Mouse (Mus musculus) cerebellum, adult 2 months (tissue): ENCODE results near the gene Ankrd37. TPM values are rescaled to one million over a fixed set of nuclear protein-coding genes. Genes with fewer than 3 reads are reported as not detected.
A peak's percentile ranks its signal among the peaks of the same experiment; 100 is the strongest.

Experiments used
- DNase-seq, 2 experiments: peaks; one replicate each; pipeline ENCODE4 v3.0.0; 2021
- H3K27ac ChIP-seq: fragments of 200-500 bp; 2 replicates; pipeline ENCODE4 v1.5.1; 2012; ENCODE audit warnings: low read length, control low read depth, inconsistent platforms; ENCODE audit not compliant: insufficient read depth
- H3K27me3 ChIP-seq: fragments of 200-500 bp; 2 replicates; pipeline ENCODE4 v1.6.1; 2012; ENCODE audit warnings: inconsistent platforms, mild to moderate bottlenecking, low read length, moderate library complexity; ENCODE audit not compliant: control insufficient read depth, insufficient read depth
- H3K4me1 ChIP-seq: fragments of 200-500 bp; 2 replicates; pipeline ENCODE4 v1.6.1; 2011; ENCODE audit warnings: low read length; ENCODE audit not compliant: control insufficient read depth, insufficient read depth
- H3K4me3 ChIP-seq: fragments of 200-500 bp; replicated peaks from 2 replicates; pipeline ENCODE3; 2011; ENCODE audit warnings: mild to moderate bottlenecking, low read depth, low read length, control low read depth; ENCODE audit not compliant: insufficient read depth
- CTCF ChIP-seq: fragments of 200-500 bp; IDR thresholded peaks from 2 replicates; pipeline ENCODE4 v1.5.1; 2011; ENCODE audit warnings: low read depth, mild to moderate bottlenecking, control low read depth, low read length, moderate library complexity, borderline replicate concordance; ENCODE audit not compliant: insufficient read depth
- POLR2A ChIP-seq: fragments of 200-500 bp; IDR thresholded peaks from 2 replicates; pipeline ENCODE4 v1.6.1; 2011; ENCODE audit warnings: low read length, control low read depth, borderline replicate concordance; ENCODE audit not compliant: insufficient read depth
- WGBS: fragments of 180-500 bp; shearing (Covaris S2); methylation state at CpG from one replicate; pipeline ENCODE4 v1.1.7; 2018; 5-methylcytosine and 5-hydroxymethylcytosine counted together
- polyA plus RNA-seq: library from polyadenylated mRNA; depleted of rRNA; stranded (reverse); fragments of >200 nt; gene quantifications from 2 replicates; pipeline ENCODE4 v1.2.3, GENCODE M21; 2012; rRNA removed

Gene Ankrd37
- polyA plus RNA-seq: 19.6 and 20.4 TPM in 2 replicates

DNA sequence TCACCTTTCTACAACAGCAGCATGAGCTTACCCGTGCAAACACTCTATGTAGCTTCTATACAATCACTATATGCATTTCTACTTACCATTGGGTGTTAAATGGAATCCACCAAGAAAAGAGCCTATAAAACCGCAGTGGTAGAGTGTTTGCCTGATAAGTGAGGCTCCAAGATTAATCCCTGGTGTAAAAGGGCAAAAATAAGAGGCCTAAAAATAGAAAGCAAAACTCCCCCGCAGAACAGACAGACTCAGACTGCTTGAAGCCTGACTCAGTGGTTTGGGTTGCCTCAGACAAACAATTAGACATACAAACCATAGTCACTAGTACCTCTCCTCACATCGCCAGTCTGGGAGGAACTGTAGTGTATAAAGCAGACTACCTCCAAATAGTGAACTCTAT lies at the start of gene Ankrd37:
TSS of gene Ankrd37 (minus strand) at position 112 of the 400 bp plus-strand sequence.
- 77% methylated on average over 4 of the region's 4 CpGs for WGBS
- Histone ChIP-seq H3K4me1 (no peaks in the 10 kb centered on the region), H3K27ac (no peak within 1 kb of the TSS), H3K27me3 (no peaks in the 10 kb centered on the region), H3K4me3 (no peak within 1 kb of the TSS)
- TF ChIP-seq CTCF (no peak), POLR2A (no peak)
- DNase-seq: no peak

DNA sequence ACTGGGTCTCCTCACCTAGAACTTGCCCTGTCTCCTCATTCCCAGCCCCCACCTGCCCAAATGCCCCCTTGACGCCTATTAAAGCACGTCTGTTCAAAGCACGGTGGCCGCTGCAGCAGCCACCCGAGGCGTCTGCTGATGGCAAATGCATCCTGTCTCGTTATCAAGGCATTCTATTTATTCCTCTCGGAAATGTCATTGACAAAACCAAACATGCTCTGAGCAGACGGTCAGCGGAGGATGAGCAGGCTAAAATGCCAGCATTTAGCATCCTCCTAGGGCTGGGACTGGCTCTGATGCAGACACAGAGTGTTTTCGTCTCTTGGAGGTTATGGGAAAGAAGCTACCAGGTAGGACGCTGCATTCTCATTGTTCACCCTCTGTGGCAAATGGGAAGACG lies 34.8 kb upstream of the Ankrd37 start:
- 71% methylated on average over 13 of the region's 13 CpGs for WGBS
- H3K27me3 ChIP-seq: no peaks in the 10 kb centered on the region
- no peak overlapping the region for H3K4me3 ChIP-seq
- H3K27ac ChIP-seq: no peak overlapping the region; the same call in 1 of the 2 replicates
- H3K4me1 ChIP-seq: no peaks in the 10 kb centered on the region
- no peak for DNase-seq
- TF ChIP-seq POLR2A: no peak
- no peak for TF ChIP-seq CTCF

DNA sequence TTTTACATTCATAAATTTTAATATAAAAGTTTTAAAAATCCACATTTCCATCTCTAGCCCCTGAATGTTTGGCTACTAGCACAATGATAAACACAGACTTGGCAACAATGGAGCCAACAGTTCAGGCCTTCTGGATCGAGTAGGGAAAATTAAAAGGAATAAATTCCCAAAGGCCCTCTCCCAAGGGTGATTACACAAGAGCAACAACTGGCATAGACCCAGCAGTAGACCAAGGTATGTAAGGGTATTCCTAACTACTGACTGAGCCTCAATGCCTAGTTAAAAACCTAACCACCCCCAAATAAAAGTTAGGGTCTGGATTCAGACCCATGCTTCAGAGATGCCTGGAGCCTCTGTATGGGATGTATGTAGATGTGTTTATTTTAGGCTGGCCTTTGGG lies 34.2 kb upstream of the Ankrd37 start:
- TF ChIP-seq CTCF: no peak
- TF ChIP-seq POLR2A: no peak
- H3K27me3 ChIP-seq: no peaks in the 10 kb centered on the region
- H3K4me3 ChIP-seq: no peak overlapping the region
- 12% methylated on average over 1 of the region's 1 CpGs for WGBS
- no peak for DNase-seq
- no peaks in the 10 kb centered on the region for H3K4me1 ChIP-seq
- no peak overlapping the region for H3K27ac ChIP-seq

DNA sequence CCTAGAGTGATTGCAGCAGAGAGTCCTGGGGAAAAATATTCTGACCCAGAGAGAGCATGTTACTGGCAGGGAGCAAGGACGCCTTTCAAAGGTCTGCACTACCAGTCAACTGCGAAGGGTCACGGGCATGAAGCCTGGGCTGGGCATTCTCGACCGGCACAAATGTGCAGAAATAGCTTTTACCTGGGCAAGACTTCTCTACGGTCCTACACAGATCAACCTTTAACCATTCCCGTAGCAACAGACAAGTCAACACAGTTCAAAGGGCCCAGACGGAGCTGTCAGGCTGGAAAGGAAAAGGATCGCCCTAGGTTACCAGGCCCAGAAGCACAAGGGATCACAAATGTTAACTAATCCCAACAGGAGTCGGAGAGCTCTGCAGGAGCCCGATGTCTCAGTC lies 30.7 kb upstream of the Ankrd37 start:
- TF ChIP-seq CTCF (no peak), POLR2A (no peak)
- Histone ChIP-seq H3K4me1 (no peaks in the 10 kb centered on the region), H3K4me3 (no peak overlapping the region), H3K27ac (no peak overlapping the region), H3K27me3 (no peaks in the 10 kb centered on the region)
- 70% methylated on average over 11 of the region's 11 CpGs for WGBS
- no peak for DNase-seq

DNA sequence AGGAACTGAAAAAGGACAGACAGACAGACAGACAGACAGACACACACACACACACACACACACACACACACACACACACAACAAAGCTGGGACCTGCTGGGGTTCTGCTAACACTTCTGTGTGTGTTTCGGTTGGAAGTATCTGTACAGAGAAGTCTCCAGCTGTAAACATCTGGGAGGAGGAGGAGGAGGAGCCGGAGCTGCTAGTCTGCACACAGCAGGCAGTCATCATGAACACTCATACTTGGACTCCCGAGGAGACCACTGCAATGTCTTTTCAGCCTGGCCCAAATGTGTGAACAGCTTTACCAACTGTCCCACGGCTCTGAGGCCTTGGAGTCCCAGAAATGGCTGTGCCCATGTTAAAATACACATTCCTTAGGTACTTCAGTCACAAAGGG lies 18.9 kb upstream of the Ankrd37 start:
- DNase-seq: no peak
- Histone ChIP-seq H3K27ac (no peak overlapping the region), H3K27me3 (no peaks in the 10 kb centered on the region), H3K4me3 (no peak overlapping the region), H3K4me1 (no peaks in the 10 kb centered on the region)
- WGBS: 47% methylated on average over 4 of the region's 4 CpGs
- TF ChIP-seq CTCF: no peak
- TF ChIP-seq POLR2A: no peak

DNA sequence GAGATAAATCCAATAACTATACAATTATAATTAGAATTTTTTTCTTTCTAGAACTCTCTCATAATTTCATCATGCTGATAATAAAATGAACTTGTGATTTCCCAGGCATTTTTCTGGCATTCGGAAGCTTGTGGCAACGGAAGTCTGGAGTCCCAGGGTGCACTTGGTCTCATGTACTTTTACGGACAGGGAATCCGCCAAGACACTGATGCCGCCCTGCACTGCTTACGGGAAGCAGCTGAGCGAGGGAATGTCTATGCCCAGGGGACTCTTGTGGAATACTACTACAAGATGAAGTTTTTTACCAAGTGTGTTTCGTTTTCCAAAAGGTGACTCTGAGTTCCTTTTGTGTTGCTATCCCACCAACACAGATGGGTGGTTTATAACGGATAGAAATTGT lies 17.3 kb upstream of the Ankrd37 start:
- no peak for DNase-seq
- Histone ChIP-seq H3K27me3 (no peaks in the 10 kb centered on the region), H3K4me1 (no peaks in the 10 kb centered on the region), H3K4me3 (no peak overlapping the region), H3K27ac (no peak overlapping the region)
- WGBS: 85% methylated on average over 9 of the region's 9 CpGs
- TF ChIP-seq CTCF: no peak
- TF ChIP-seq POLR2A: no peak

DNA sequence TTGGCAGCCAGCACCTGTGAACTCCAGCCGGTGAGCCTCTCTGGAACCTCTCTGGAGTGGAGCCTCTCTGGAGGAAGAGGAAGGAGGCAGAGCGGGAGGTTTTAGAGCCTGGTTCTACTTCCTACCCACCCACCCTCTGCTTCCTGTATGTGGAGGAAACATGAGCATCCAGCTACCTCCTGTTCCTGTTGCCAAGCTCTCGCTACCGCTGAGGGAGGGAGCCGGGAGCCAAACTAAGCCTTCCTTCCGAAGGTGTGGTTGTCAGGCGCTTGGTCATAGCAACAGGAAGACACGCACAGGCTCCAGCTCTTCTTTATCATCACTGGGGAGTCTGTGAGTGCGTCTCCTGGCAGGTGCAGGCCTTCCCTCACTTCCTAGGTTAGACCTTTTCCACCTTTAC lies 16.7 kb upstream of the Ankrd37 start:
- DNase-seq: no peak
- no peak for TF ChIP-seq CTCF
- TF ChIP-seq POLR2A: no peak
- no peak overlapping the region for H3K4me3 ChIP-seq
- 93% methylated on average over 9 of the region's 9 CpGs for WGBS
- H3K27me3 ChIP-seq: no peaks in the 10 kb centered on the region
- no peaks in the 10 kb centered on the region for H3K4me1 ChIP-seq
- no peak overlapping the region for H3K27ac ChIP-seq

DNA sequence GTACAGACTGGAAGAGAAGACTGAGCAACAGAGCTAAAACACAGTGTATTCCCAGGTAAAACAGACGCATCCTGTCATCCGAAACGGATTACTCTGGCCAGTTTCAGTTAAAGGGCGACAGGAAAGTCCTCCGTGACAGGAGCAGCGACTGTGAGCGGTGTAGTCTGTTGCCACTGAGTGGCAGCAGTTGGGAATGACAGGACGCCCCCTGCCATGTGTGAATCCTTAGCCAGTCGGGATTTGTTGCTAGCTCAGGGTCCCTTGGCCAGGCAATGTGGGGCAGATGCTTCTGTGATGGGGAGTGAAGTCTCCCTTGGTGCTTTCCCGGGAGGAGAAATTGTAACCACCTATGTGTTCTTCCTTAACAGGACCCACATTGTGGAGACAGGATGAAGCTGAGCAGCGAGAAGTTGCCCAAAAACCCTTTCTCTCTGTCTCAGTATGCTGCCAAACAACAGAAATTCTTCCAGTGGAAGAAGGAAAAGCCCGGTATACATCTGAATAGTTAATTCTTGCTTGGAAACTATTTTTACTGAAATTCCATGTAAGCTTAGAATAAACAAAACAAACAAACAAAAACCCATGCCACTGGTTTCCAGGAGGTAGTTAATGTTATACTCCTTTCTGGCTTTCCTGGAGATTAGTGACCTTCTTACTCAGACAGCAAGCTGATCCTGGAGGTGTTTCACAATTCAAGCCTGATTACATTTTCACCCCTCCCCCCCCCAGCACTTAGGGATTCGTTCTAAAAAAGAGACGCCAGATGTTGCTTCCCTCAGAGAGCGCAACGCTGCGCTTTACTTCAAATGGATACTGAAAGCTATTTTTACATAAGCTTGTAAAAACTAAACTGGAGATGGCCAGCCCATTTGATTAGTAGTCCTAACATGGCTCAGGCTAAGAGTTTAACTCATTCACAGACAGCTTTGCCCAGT lies 5.5 kb upstream of the Ankrd37 start:
- Histone ChIP-seq H3K27ac (no peak overlapping the region), H3K4me1 (no peaks in the 10 kb centered on the region), H3K4me3 (no peak overlapping the region), H3K27me3 (no peaks in the 10 kb centered on the region)
- peak; percentile 25 to 28 for DNase-seq
- no peak for TF ChIP-seq POLR2A
- peak; percentile 15; the same call in 1 of the 2 replicates for TF ChIP-seq CTCF
- 15% methylated on average over 17 of the region's 17 CpGs for WGBS
